Mouse (Mus musculus): ENCODE data around the gene Astn2. TPM values are rescaled to one million over a fixed set of nuclear protein-coding genes. Genes with fewer than 3 reads are reported as not detected.

Astn2 gene
- polyA plus RNA-seq, 1 experiment from 2014 or later = 0.42 TPM

GRCm38 (mm10) chr4:66401186-66401681 is 3.2 kb downstream of the Astn2 start:
- Histone ChIP-seq H3K27me3 (replicated peaks; ENCODE audit: control insufficient read depth, insufficient read depth, low read length) (0 out of 2 replicates have a peak, but pooled peaks cover 4% of the 10 kb centered on the region), H3K4me3 (ENCODE audit: low read depth, low read length) (peak overlapping the region; percentile 16), H3K4me2 (ENCODE audit: low read length) (peak overlapping the region; percentile 95), H3K9ac (ENCODE audit: low read length) (no peak overlapping the region), H3K27ac (ENCODE audit: low read depth, low read length) (no peak overlapping the region), H3K36me3 (ENCODE audit: control insufficient read depth, insufficient read depth, low read length) (no peaks in the 10 kb centered on the region), H3K4me1 (ENCODE audit: control insufficient read depth, insufficient read depth, low read length) (peaks cover 19% of the 10 kb centered on the region), H3K9me3 (replicated peaks; ENCODE audit: control insufficient read depth, low read length) (no peaks in the 10 kb centered on the region)
- peak; percentile 86 for ATAC-seq
- 9% methylated on average over 8 of the region's 8 CpGs for WGBS
- DNase-seq (ENCODE audit: low spot score) = peak; percentile 90

GRCm38 (mm10) chr4:66399066-66399465 is 5.3 kb downstream of the Astn2 start:
- no peaks in the 10 kb centered on the region for H3K27me3 ChIP-seq (replicated peaks; ENCODE audit: control insufficient read depth, insufficient read depth, low read length)
- WGBS = 65% methylated on average over 4 of the region's 4 CpGs
- H3K27ac ChIP-seq (ENCODE audit: low read depth, low read length) = no peak overlapping the region
- ATAC-seq (no peak), DNase-seq (ENCODE audit: low spot score) (no peak)
- no peaks in the 10 kb centered on the region for H3K9me3 ChIP-seq (replicated peaks; ENCODE audit: control insufficient read depth, low read length)
- no peaks in the 10 kb centered on the region for H3K36me3 ChIP-seq (ENCODE audit: control insufficient read depth, insufficient read depth, low read length)
- H3K4me1 ChIP-seq (ENCODE audit: control insufficient read depth, insufficient read depth, low read length) = peaks cover 19% of the 10 kb centered on the region
- no peak overlapping the region for H3K9ac ChIP-seq (ENCODE audit: low read length)
- no peak overlapping the region for H3K4me2 ChIP-seq (ENCODE audit: low read length)
- no peak overlapping the region for H3K4me3 ChIP-seq (ENCODE audit: low read depth, low read length)

GRCm38 (mm10) chr4:66397216-66397615 is 7.2 kb downstream of the Astn2 start:
- no peaks in the 10 kb centered on the region for H3K36me3 ChIP-seq (ENCODE audit: control insufficient read depth, insufficient read depth, low read length)
- H3K4me1 ChIP-seq (ENCODE audit: control insufficient read depth, insufficient read depth, low read length) = peaks cover 12% of the 10 kb centered on the region
- no peak overlapping the region for H3K9ac ChIP-seq (ENCODE audit: low read length)
- no peaks in the 10 kb centered on the region for H3K27me3 ChIP-seq (replicated peaks; ENCODE audit: control insufficient read depth, insufficient read depth, low read length)
- H3K4me3 ChIP-seq (ENCODE audit: low read depth, low read length) = no peak overlapping the region
- no peak overlapping the region for H3K4me2 ChIP-seq (ENCODE audit: low read length)
- ATAC-seq (no peak), DNase-seq (ENCODE audit: low spot score) (no peak)
- no peaks in the 10 kb centered on the region for H3K9me3 ChIP-seq (replicated peaks; ENCODE audit: control insufficient read depth, low read length)
- no peak overlapping the region for H3K27ac ChIP-seq (ENCODE audit: low read depth, low read length)

GRCm38 (mm10) chr4:66393294-66393693 is 11.1 kb downstream of the Astn2 start:
- 77% methylated on average over 4 of the region's 4 CpGs for WGBS

GRCm38 (mm10) chr4:66390480-66390879 is 13.9 kb downstream of the Astn2 start:
- H3K9ac ChIP-seq (ENCODE audit: low read length) = no peak overlapping the region
- H3K27ac ChIP-seq (ENCODE audit: low read depth, low read length) = no peak overlapping the region
- H3K4me2 ChIP-seq (ENCODE audit: low read length) = no peak overlapping the region
- 8% methylated on average over 4 of the region's 4 CpGs for WGBS
- H3K4me1 ChIP-seq (ENCODE audit: control insufficient read depth, insufficient read depth, low read length) = no peaks in the 10 kb centered on the region
- H3K36me3 ChIP-seq (ENCODE audit: control insufficient read depth, insufficient read depth, low read length) = no peaks in the 10 kb centered on the region
- ATAC-seq (0 out of 2 replicates have a peak, but pooled peaks have one; percentile 26), DNase-seq (ENCODE audit: low spot score) (no peak)
- no peaks in the 10 kb centered on the region for H3K27me3 ChIP-seq (replicated peaks; ENCODE audit: control insufficient read depth, insufficient read depth, low read length)
- H3K9me3 ChIP-seq (replicated peaks; ENCODE audit: control insufficient read depth, low read length) = no peaks in the 10 kb centered on the region
- H3K4me3 ChIP-seq (ENCODE audit: low read depth, low read length) = no peak overlapping the region

More at GRCm38 (mm10) chr4:66393294-66393693, 11.1 kb downstream of the Astn2 start:
- H3K9me3 ChIP-seq (replicated peaks; ENCODE audit: control insufficient read depth, low read length) = no peaks in the 10 kb centered on the region
- no peak for DNase-seq (ENCODE audit: low spot score)
- H3K4me2 ChIP-seq (ENCODE audit: low read length) = no peak overlapping the region
- no peak overlapping the region for H3K4me3 ChIP-seq (ENCODE audit: low read depth, low read length)
- H3K27me3 ChIP-seq (replicated peaks; ENCODE audit: control insufficient read depth, insufficient read depth, low read length) = no peaks in the 10 kb centered on the region
- H3K27ac ChIP-seq (ENCODE audit: low read depth, low read length) = no peak overlapping the region
- no peak overlapping the region for H3K9ac ChIP-seq (ENCODE audit: low read length)
- ATAC-seq = no peak
- no peaks in the 10 kb centered on the region for H3K4me1 ChIP-seq (ENCODE audit: control insufficient read depth, insufficient read depth, low read length)
- no peaks in the 10 kb centered on the region for H3K36me3 ChIP-seq (ENCODE audit: control insufficient read depth, insufficient read depth, low read length)

GRCm38 (mm10) chr4:66378586-66378985 is 25.8 kb downstream of the Astn2 start:
- ATAC-seq = no peak
- no peak for DNase-seq (ENCODE audit: low spot score)
- 19% methylated on average over 2 of the region's 2 CpGs for WGBS
- Histone ChIP-seq H3K27me3 (replicated peaks; ENCODE audit: control insufficient read depth, insufficient read depth, low read length) (no peaks in the 10 kb centered on the region), H3K27ac (ENCODE audit: low read depth, low read length) (no peak overlapping the region), H3K4me2 (ENCODE audit: low read length) (no peak overlapping the region), H3K4me3 (ENCODE audit: low read depth, low read length) (no peak overlapping the region), H3K9me3 (replicated peaks; ENCODE audit: control insufficient read depth, low read length) (no peaks in the 10 kb centered on the region), H3K36me3 (ENCODE audit: control insufficient read depth, insufficient read depth, low read length) (no peaks in the 10 kb centered on the region), H3K9ac (ENCODE audit: low read length) (no peak overlapping the region), H3K4me1 (ENCODE audit: control insufficient read depth, insufficient read depth, low read length) (no peaks in the 10 kb centered on the region)

GRCm38 (mm10) chr4:66370557-66371071 is 33.8 kb downstream of the Astn2 start:
- H3K27me3 ChIP-seq (replicated peaks; ENCODE audit: control insufficient read depth, insufficient read depth, low read length) = no peaks in the 10 kb centered on the region
- no peaks in the 10 kb centered on the region for H3K9me3 ChIP-seq (replicated peaks; ENCODE audit: control insufficient read depth, low read length)
- DNase-seq (ENCODE audit: low spot score) = peak; percentile 85
- 42% methylated on average over 3 of the region's 3 CpGs for WGBS
- no peak overlapping the region; the same call in 1 of the 2 replicates for H3K27ac ChIP-seq (ENCODE audit: low read depth, low read length)
- no peaks in the 10 kb centered on the region for H3K36me3 ChIP-seq (ENCODE audit: control insufficient read depth, insufficient read depth, low read length)
- no peak overlapping the region for H3K4me2 ChIP-seq (ENCODE audit: low read length)
- 0 out of 2 replicates have a peak, but pooled peaks cover 3% of the 10 kb centered on the region for H3K4me1 ChIP-seq (ENCODE audit: control insufficient read depth, insufficient read depth, low read length)
- no peak overlapping the region for H3K9ac ChIP-seq (ENCODE audit: low read length)
- ATAC-seq = peak; percentile 78; the same call in 1 of the 2 replicates
- H3K4me3 ChIP-seq (ENCODE audit: low read depth, low read length) = no peak overlapping the region

GRCm38 (mm10) chr4:66365500-66365899 is 38.9 kb downstream of the Astn2 start:
- no peak for DNase-seq (ENCODE audit: low spot score)
- Histone ChIP-seq H3K36me3 (ENCODE audit: control insufficient read depth, insufficient read depth, low read length) (no peaks in the 10 kb centered on the region), H3K4me3 (ENCODE audit: low read depth, low read length) (no peak overlapping the region), H3K9me3 (replicated peaks; ENCODE audit: control insufficient read depth, low read length) (no peaks in the 10 kb centered on the region), H3K27me3 (replicated peaks; ENCODE audit: control insufficient read depth, insufficient read depth, low read length) (no peaks in the 10 kb centered on the region), H3K4me1 (ENCODE audit: control insufficient read depth, insufficient read depth, low read length) (0 out of 2 replicates have a peak, but pooled peaks cover under 1% of the 10 kb centered on the region), H3K9ac (ENCODE audit: low read length) (no peak overlapping the region), H3K27ac (ENCODE audit: low read depth, low read length) (no peak overlapping the region), H3K4me2 (ENCODE audit: low read length) (no peak overlapping the region)
- 70% methylated on average over 1 of the region's 1 CpGs for WGBS
- no peak for ATAC-seq

- Histone ChIP-seq H3K4me1 (ENCODE audit: control insufficient read depth, insufficient read depth, low read length) (no peaks in the 10 kb centered on the region), H3K9ac (ENCODE audit: low read length) (no peak overlapping the region), H3K4me2 (ENCODE audit: low read length) (no peak overlapping the region), H3K9me3 (replicated peaks; ENCODE audit: control insufficient read depth, low read length) (no peaks in the 10 kb centered on the region), H3K4me3 (ENCODE audit: low read depth, low read length) (no peak overlapping the region), H3K27me3 (replicated peaks; ENCODE audit: control insufficient read depth, insufficient read depth, low read length) (no peaks in the 10 kb centered on the region), H3K36me3 (ENCODE audit: control insufficient read depth, insufficient read depth, low read length) (no peaks in the 10 kb centered on the region), H3K27ac (ENCODE audit: low read depth, low read length) (no peak overlapping the region)
- no peak for DNase-seq (ENCODE audit: low spot score)
- 77% methylated on average over 2 of the region's 2 CpGs for WGBS
- ATAC-seq = no peak
These were observed 59.8 kb downstream of the Astn2 start for GRCm38 (mm10) chr4:66344632-66345031.
